In the genomic region with DNA sequence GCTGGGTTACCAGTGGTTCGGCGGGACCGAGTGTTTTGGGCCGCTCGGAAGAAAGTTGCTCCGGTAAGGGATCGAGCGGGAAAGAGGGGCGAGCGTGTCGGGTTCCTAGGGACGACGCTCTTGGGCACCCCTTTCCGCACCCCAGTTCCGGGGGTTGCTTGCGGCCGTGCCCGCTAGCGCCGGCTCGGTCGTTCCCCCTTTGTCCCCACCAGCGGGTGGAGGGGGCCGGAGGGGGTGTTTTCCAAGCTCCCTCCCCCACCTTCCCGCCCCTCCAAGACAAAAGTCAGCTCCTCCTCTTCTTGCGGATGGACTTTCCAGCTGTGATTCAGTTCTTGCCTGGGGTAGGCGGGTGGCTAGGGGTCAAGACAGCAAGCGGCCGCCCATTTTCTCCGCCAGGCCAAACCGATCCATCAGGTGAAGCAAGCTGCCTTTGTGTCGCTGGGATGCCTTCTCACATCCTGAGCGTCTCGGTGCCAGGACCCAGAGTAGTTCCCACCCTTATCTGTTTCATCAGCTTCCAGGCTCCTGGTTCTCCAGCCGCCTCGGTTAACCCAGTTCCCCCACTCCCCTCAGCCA, we compare ENCODE assay signal across 8 mouse cellular contexts. TPM values are rescaled to one million over a fixed set of nuclear protein-coding genes. Genes with fewer than 3 reads are reported as not detected.
A peak's percentile ranks its signal among the peaks of the same experiment; 100 is the strongest.
DNase-seq lines count a peak whose midpoint lies in the region; ATAC-seq and TF ChIP-seq lines count a peak whose summit lies in the region.

No protein-coding gene starts in this region.

- H3K4me1 ChIP-seq in G1E (ENCODE audit: insufficient read depth, low read depth, low read length): peaks cover 77% of the 10 kb centered on the region
- H3K4me1 ChIP-seq in embryonic facial prominence, embryonic 12.5 days: peaks cover 31% of the 10 kb centered on the region
- H3K4me1 ChIP-seq in heart, embryonic 14.5 days (ENCODE audit: control insufficient read depth in 2 of 2, insufficient read depth in 2 of 2, low read length in 2 of 2): peaks cover 53 to 67% of the 10 kb centered on the region in 2 experiments
- H3K4me1 ChIP-seq in kidney, postnatal 0 days (replicated peaks; ENCODE audit: insufficient read depth, low read length): peaks cover 41% of the 10 kb centered on the region

- TF ChIP-seq CTCF in G1E (IDR thresholded peaks at IDR 0.05; ENCODE audit: low read depth, low read length): no peak
- TF ChIP-seq CTCF in kidney, postnatal 0 days (IDR thresholded peaks at IDR 0.05; ENCODE audit: low read depth): no peak

- H3K4me2 ChIP-seq in embryonic facial prominence, embryonic 12.5 days (replicated peaks): peak overlapping the region; percentile 97
- H3K4me2 ChIP-seq in heart, embryonic 14.5 days (ENCODE audit: low read length): peak overlapping the region; percentile 77
- peak overlapping the region; percentile 69 for H3K4me2 ChIP-seq in kidney, postnatal 0 days (ENCODE audit: low read length)

- H3K27ac ChIP-seq in embryonic facial prominence, embryonic 12.5 days: peak overlapping the region; percentile 98
- H3K27ac ChIP-seq in heart, embryonic 14.5 days (replicated peaks in 1 of 2; ENCODE audit: control insufficient read depth in 1 of 2, insufficient read depth in 1 of 2, low read depth in 2 of 2, low read length in 2 of 2): peak overlapping the region; percentile 82 to 99
- H3K27ac ChIP-seq in kidney, postnatal 0 days: peak overlapping the region; percentile 98

- peaks cover 15% of the 10 kb centered on the region for H3K27me3 ChIP-seq in G1E (ENCODE audit: insufficient read depth, low read length)
- H3K27me3 ChIP-seq in embryonic facial prominence, embryonic 12.5 days: no peaks in the 10 kb centered on the region
- no peaks in the 10 kb centered on the region for H3K27me3 ChIP-seq in heart, embryonic 14.5 days (ENCODE audit: control insufficient read depth, insufficient read depth, low read length)
- H3K27me3 ChIP-seq in kidney, postnatal 0 days (ENCODE audit: insufficient read depth, low read length): no peaks in the 10 kb centered on the region

- no peak for ATAC-seq in G1E (ENCODE audit: extremely low read depth, insufficient number of reproducible peaks, low FRiP score, poor library complexity, severe bottlenecking)
- ATAC-seq in embryonic facial prominence, embryonic 12.5 days (ENCODE audit: insufficient number of reproducible peaks, insufficient read depth, low FRiP score, low TSS enrichment): 0 out of 2 replicates have a peak, but pooled peaks have one; percentile 0
- ATAC-seq in heart, embryonic 14.5 days (ENCODE audit: insufficient number of reproducible peaks, insufficient read depth, low FRiP score, low read depth): 0 out of 2 replicates have a peak, but pooled peaks have one; percentile 7
- ATAC-seq in kidney, postnatal 0 days (replicated peaks; ENCODE audit: low FRiP score, low read depth): peak; percentile 16

- peak overlapping the region; percentile 95 for H3K9ac ChIP-seq in embryonic facial prominence, embryonic 12.5 days
- peak overlapping the region; percentile 98 for H3K9ac ChIP-seq in heart, embryonic 14.5 days (ENCODE audit: low read length)
- H3K9ac ChIP-seq in kidney, postnatal 0 days (ENCODE audit: low read depth, low read length): peak overlapping the region; percentile 86

- WGBS in embryonic facial prominence, embryonic 12.5 days: 1% methylated on average over 36 of the region's 36 CpGs
- 0% methylated on average over 36 of the region's 36 CpGs for WGBS in heart, embryonic 14.5 days
- 0% methylated on average over 36 of the region's 36 CpGs for WGBS in kidney, postnatal 0 days

- DNase-seq in 3T3-L1 (ENCODE audit: low read depth, low spot score) (peak; percentile 82), G1E (ENCODE audit: low spot score) (peak; percentile 36)
- peak; percentile 85 for DNase-seq in kidney, postnatal 0 days (ENCODE audit: low spot score)
- DNase-seq in lung, postnatal 36 days: peak; percentile 81
- DNase-seq in testis, postnatal 14 days (ENCODE audit: low spot score): peak; percentile 45
- no peak for DNase-seq in left cerebral cortex, adult 9 months (ENCODE audit: low spot score in 2 of 2)

- no peaks in the 10 kb centered on the region for H3K9me3 ChIP-seq in G1E (replicated peaks)
- H3K9me3 ChIP-seq in embryonic facial prominence, embryonic 12.5 days: no peaks in the 10 kb centered on the region
- no peaks in the 10 kb centered on the region for H3K9me3 ChIP-seq in heart, embryonic 14.5 days (ENCODE audit: control insufficient read depth, low read length)
- no peaks in the 10 kb centered on the region for H3K9me3 ChIP-seq in kidney, postnatal 0 days (replicated peaks; ENCODE audit: low read length)

- H3K4me3 ChIP-seq in G1E (ENCODE audit: low read depth, low read length): peak overlapping the region; percentile 91
- H3K4me3 ChIP-seq in embryonic facial prominence, embryonic 12.5 days: peak overlapping the region; percentile 92
- H3K4me3 ChIP-seq in heart, embryonic 14.5 days (ENCODE audit: control insufficient read depth in 1 of 2, insufficient read depth in 1 of 2, low read depth in 1 of 2, low read length in 2 of 2): peak overlapping the region; percentile 86 to 89
- H3K4me3 ChIP-seq in kidney, postnatal 0 days (replicated peaks; ENCODE audit: low read depth, low read length): peak overlapping the region; percentile 72

- peaks cover 39% of the 10 kb centered on the region for H3K36me3 ChIP-seq in G1E (replicated peaks)
- peaks cover 15% of the 10 kb centered on the region for H3K36me3 ChIP-seq in embryonic facial prominence, embryonic 12.5 days
- H3K36me3 ChIP-seq in heart, embryonic 14.5 days (ENCODE audit: control insufficient read depth, insufficient read depth, low read length): peaks cover 20% of the 10 kb centered on the region
- H3K36me3 ChIP-seq in kidney, postnatal 0 days (ENCODE audit: insufficient read depth, low read length): no peaks in the 10 kb centered on the region

RNA-seq across cellular contexts. Expression of a gene that starts 15.9 kb away (rescaled TPM):
- total RNA-seq in G1E (2014; fragmentation: Nextera tagmentation) (170 and 181 TPM in 2 replicates), G1E (2017) (64.2 and 66.2 TPM in 2 replicates)
- polyA plus RNA-seq in G1E (2012): 277 and 291 TPM in 2 replicates
- 117 and 123 TPM in 2 replicates for polyA plus RNA-seq in embryonic facial prominence, embryonic 12.5 days (2016; fragmentation: Nextera tagmentation; extraction: Ambion mirVana)
- polyA plus RNA-seq in heart, embryonic 14.5 days (2014; fragmentation: Nextera tagmentation; extraction: Ambion mirVana): 92.6 and 94.2 TPM in 2 replicates
- 53.7 and 65.4 TPM in 2 replicates for polyA plus RNA-seq in kidney, postnatal 0 days (2015; fragmentation: Nextera tagmentation; extraction: Ambion mirVana)

RNA-seq across cellular contexts. Expression of a gene that starts 31.3 kb away (rescaled TPM):
- total RNA-seq in G1E (2014; fragmentation: Nextera tagmentation) (not detected in 2 replicates), G1E (2017) (0.12 TPM in 1 of 2 replicates, not detected in the other)
- not detected in 2 replicates for polyA plus RNA-seq in G1E (2012)
- not detected in 2 replicates for polyA plus RNA-seq in embryonic facial prominence, embryonic 12.5 days (2016; fragmentation: Nextera tagmentation; extraction: Ambion mirVana)
- not detected in 2 replicates for polyA plus RNA-seq in heart, embryonic 14.5 days (2014; fragmentation: Nextera tagmentation; extraction: Ambion mirVana)
- polyA plus RNA-seq in kidney, postnatal 0 days (2015; fragmentation: Nextera tagmentation; extraction: Ambion mirVana): not detected in 2 replicates

RNA-seq across cellular contexts. Expression of a gene that starts 45.9 kb away (rescaled TPM):
- total RNA-seq in G1E (2014; fragmentation: Nextera tagmentation) (269 and 289 TPM in 2 replicates), G1E (2017) (132 and 134 TPM in 2 replicates)
- polyA plus RNA-seq in G1E (2012): 123 and 280 TPM in 2 replicates
- polyA plus RNA-seq in embryonic facial prominence, embryonic 12.5 days (2016; fragmentation: Nextera tagmentation; extraction: Ambion mirVana): 184 and 185 TPM in 2 replicates
- 178 and 181 TPM in 2 replicates for polyA plus RNA-seq in heart, embryonic 14.5 days (2014; fragmentation: Nextera tagmentation; extraction: Ambion mirVana)
- polyA plus RNA-seq in kidney, postnatal 0 days (2015; fragmentation: Nextera tagmentation; extraction: Ambion mirVana): 294 and 311 TPM in 2 replicates

Comparison
In these comparisons a context has a peak if more than half of its experiments do, and no peak if none do; other contexts are left out.
1. DNase-seq: peak in 3T3-L1 (single experiment), G1E (single experiment), kidney, postnatal 0 days (single experiment), lung, postnatal 36 days (single experiment) and testis, postnatal 14 days (single experiment); none in left cerebral cortex, adult 9 months (0 of 2).
2. Peak in every context shown above with its lines, with median percentiles within 50 percentile points of each other: H3K4me3 ChIP-seq, H3K27ac ChIP-seq, H3K4me2 ChIP-seq and H3K9ac ChIP-seq.